Mouse (Mus musculus) testis, adult 10 weeks (tissue): ENCODE measurements around the gene Fbxo45. TPM values are rescaled to one million over a fixed set of nuclear protein-coding genes. Genes with fewer than 3 reads are reported as not detected.

Source experiments
- polyA plus RNA-seq: library from polyadenylated mRNA; stranded (reverse); fragments of 350-450 nt; fragmentation: Illumina TruSeq; extraction: RNeasy Lipid Tissue Mini Kit (QIAGEN cat#74804); gene quantifications from one replicate; pipeline ENCODE4 v1.2.3, GENCODE M21; 2014; ENCODE audit warnings: low read depth, low replicate concordance

Fbxo45 gene
- 10.3 TPM for polyA plus RNA-seq

DNA sequence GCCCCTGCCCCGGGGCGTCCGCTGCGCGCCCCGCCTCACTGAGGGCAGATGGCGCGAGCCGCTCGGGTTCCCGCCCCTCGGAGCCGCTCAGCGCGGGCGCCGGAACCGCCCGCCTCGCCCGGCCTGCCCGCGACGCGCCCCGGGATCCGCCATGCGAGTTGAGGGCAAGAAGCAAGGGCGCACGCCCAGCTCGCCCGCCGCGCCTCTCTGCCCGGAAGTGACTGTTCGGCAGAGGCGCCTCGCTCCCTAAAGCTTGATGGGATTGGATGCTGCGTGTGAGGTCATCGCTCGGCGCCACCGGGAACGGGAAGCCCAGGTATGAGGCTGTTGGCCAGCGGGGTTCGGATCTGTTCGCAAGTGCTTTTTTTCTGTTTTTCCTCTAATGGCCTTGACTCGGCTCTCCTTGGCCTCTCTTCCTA, at the start of gene Fbxo45, which contains the start of gene Wdr53:
Gene Fbxo45 (minus strand): TSS at position 207 of the 419 bp plus-strand sequence.
Gene Wdr53 (plus strand): TSS at position 276 of the 419 bp plus-strand sequence.

DNA sequence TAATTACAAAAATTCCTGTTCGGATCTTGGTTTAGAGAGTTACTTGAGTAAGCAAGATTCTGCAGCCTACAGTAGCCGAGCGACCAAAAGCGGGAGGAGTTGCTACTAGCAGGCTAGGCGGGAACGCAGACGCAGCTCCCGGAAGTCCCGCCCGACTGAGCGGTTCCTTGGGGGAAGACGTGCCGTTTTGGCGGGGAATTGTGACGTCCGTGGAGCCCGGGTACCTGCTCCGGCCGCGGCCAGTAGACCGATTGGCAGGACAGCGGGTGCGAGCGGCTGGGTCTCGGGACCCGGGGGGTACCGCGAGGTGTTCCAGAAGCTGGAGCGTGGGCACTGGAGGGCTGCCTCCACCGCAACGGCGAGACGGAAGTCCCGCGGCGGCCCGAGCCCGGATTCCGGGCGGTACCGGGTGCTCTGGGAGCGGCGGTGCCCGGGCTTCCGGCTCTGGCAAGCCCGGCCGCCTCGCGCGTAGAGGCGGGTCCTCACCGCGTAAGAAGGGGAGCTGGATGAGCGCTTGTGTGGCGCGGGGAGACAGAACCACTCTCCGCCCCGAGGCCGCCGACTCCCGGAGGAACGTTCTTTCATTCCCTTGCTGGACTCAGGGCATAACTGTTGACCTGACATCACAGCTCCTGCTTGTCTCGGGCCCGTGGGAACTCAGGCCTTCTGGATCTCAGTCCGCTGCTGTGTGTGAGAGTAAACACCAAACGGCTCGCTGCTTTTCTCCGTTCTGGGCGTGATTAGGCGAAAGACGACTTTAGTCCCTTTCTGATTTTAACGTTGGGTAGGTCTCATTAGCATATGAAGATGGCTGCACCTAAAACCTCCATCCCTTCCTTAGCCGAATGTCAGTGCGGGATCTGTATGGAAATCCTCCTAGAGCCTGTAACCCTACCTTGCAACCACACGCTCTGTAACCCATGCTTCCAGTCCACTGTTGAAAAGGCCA, 30.6 kb upstream of the Fbxo45 start, which contains the start of gene Rnf168:
Gene Rnf168 (plus strand): TSS at position 152 of the 949 bp plus-strand sequence.

DNA sequence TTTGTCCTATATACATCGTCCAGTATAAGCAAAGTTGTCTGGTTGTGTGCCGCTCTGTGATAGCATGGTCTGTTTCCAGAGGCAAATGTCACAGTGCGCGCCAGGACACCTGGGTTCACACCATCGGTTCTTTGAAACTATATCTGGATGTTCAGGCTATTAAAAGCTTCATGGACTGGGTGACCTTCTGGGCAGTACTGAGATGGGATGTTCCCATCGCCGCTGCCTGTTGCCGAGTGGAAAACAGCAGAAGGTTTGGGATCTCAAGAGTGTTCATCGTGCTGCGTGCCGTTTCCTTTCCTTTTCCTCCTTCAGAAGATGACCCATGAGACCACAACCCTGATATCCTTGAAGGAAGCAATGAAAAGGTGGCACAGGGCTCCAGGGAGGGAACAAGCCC, 24.3 kb upstream of the Fbxo45 start, which contains the start of gene Smco1:
Gene Smco1 (plus strand): TSS at position 178 of the 400 bp plus-strand sequence.

Other genes starting within 250 kb of the Fbxo45 start
- gene Senp5, start 243.9 kb downstream of the Fbxo45 start, polyA plus RNA-seq: 21.2 TPM
- 28.9 TPM for gene Pak2, start 167.8 kb downstream of the Fbxo45 start, polyA plus RNA-seq
- 18.1 TPM for gene Pigx, start 147.4 kb downstream of the Fbxo45 start, polyA plus RNA-seq
- gene Cep19, start 147.4 kb downstream of the Fbxo45 start, polyA plus RNA-seq: 66.8 TPM
- 0.71 TPM for gene Nrros, start 81.6 kb downstream of the Fbxo45 start, polyA plus RNA-seq
- gene Bex6, start 67.3 kb downstream of the Fbxo45 start, polyA plus RNA-seq: 4.3 TPM
- gene Wdr53, start 69 bp upstream of the Fbxo45 start, polyA plus RNA-seq: 32.9 TPM
- 0.14 TPM for gene Smco1, start 24.3 kb upstream of the Fbxo45 start, polyA plus RNA-seq
- gene Rnf168, start 30.3 kb upstream of the Fbxo45 start, polyA plus RNA-seq: 44.4 TPM
- gene Ubxn7, start 85.1 kb upstream of the Fbxo45 start, polyA plus RNA-seq: 41.1 TPM
- 0.28 TPM for gene Tm4sf19, start 153.3 kb upstream of the Fbxo45 start, polyA plus RNA-seq
- gene Tctex1d2, start 172.5 kb upstream of the Fbxo45 start, polyA plus RNA-seq: 396 TPM
- gene Pcyt1a, start 183.8 kb upstream of the Fbxo45 start, polyA plus RNA-seq: 62.2 TPM
- not detected for gene Slc51a, start 240.7 kb upstream of the Fbxo45 start, polyA plus RNA-seq
- 15.5 TPM for gene Zdhhc19, start 249.1 kb upstream of the Fbxo45 start, polyA plus RNA-seq